Comparison of ENCODE assay signal across 15 mouse cellular contexts in genomic region chr7:61416558-61416957, GRCm38 (mm10).
"Had no signal": no experiment of that assay in that cellular context is flagged by ENCODE, and none has a peak within 500 bp of the region (broad histone marks: within the 10 kb centered on the region; RNA-seq: fewer than 3 reads in every experiment).

No protein-coding gene starts in this region.

- DNase-seq: retina, postnatal 1 day; right cerebral cortex, adult 18-20 months; right cerebral cortex, postnatal 14 days; right cerebral cortex, postnatal 25 days; right cerebral cortex, postnatal 4 days; thymus, adult 18-20 months; thymus, adult 2 months; thymus, postnatal 14 days; thymus, postnatal 25 days; thymus, postnatal 36 days; thymus, postnatal 4 days had no signal

- H3K36me3 ChIP-seq: neural tube, embryonic 12.5 days; neural tube, embryonic 13.5 days; neural tube, embryonic 15.5 days; stomach, embryonic 15.5 days had no signal

- H3K27me3 ChIP-seq: neural tube, embryonic 12.5 days; neural tube, embryonic 13.5 days; neural tube, embryonic 15.5 days; stomach, embryonic 15.5 days had no signal

- H3K4me3 ChIP-seq: neural tube, embryonic 12.5 days; neural tube, embryonic 13.5 days; neural tube, embryonic 15.5 days; stomach, embryonic 15.5 days had no signal

- H3K4me2 ChIP-seq: neural tube, embryonic 12.5 days; neural tube, embryonic 13.5 days; neural tube, embryonic 15.5 days; stomach, embryonic 15.5 days had no signal
